Mouse (Mus musculus) stomach, embryonic 16.5 days (tissue): Measurements from ENCODE around the gene Olfr702. TPM values are rescaled to one million over a fixed set of nuclear protein-coding genes. Genes with fewer than 3 reads are reported as not detected.

Source experiments
- ATAC-seq: fragments of 200-750 bp; cut with Nextera tagmentation; 2 replicates; pipeline ENCODE4 v1.8.0; 2017; ENCODE audit warnings: moderate number of reproducible peaks, moderate TSS enrichment; ENCODE audit not compliant: insufficient read depth, low FRiP score
- H3K27ac ChIP-seq: fragments of 300-500 bp; sonication (generic); 2 replicates; pipeline ENCODE4 v1.5.1; 2014; ENCODE audit warnings: low read length
- H3K27me3 ChIP-seq: fragments of 300-500 bp; sonication (generic); 2 replicates; pipeline ENCODE4 v1.6.1; 2014; ENCODE audit warnings: low read length, control low read depth, mixed read lengths; ENCODE audit not compliant: control insufficient read depth, insufficient read depth
- H3K36me3 ChIP-seq: fragments of 300-500 bp; sonication (generic); 2 replicates; pipeline ENCODE4 v1.6.1; 2014; ENCODE audit warnings: low read length; ENCODE audit not compliant: control insufficient read depth, insufficient read depth
- H3K4me1 ChIP-seq: fragments of 300-500 bp; sonication (generic); 2 replicates; pipeline ENCODE4 v1.6.1; 2014; ENCODE audit warnings: low read length, control low read depth, mixed read lengths; ENCODE audit not compliant: control insufficient read depth, insufficient read depth
- H3K4me2 ChIP-seq: fragments of 300-500 bp; sonication (generic); 2 replicates; pipeline ENCODE4 v1.6.1; 2014; ENCODE audit warnings: low read depth, low read length, mixed read lengths
- H3K4me3 ChIP-seq: fragments of 300-500 bp; sonication (generic); replicated peaks from 2 replicates; pipeline ENCODE4 v1.5.1; 2014; ENCODE audit warnings: mild to moderate bottlenecking, low read length
- H3K9ac ChIP-seq: fragments of 300-500 bp; sonication (generic); 2 replicates; pipeline ENCODE4 v1.6.1; 2014; ENCODE audit warnings: low read length
- H3K9me3 ChIP-seq: fragments of 300-500 bp; sonication (generic); replicated peaks from 2 replicates; pipeline ENCODE4 v1.6.1; 2016; ENCODE audit warnings: low read length, control low read depth; ENCODE audit not compliant: control insufficient read depth
- polyA plus RNA-seq: library from polyadenylated mRNA; unstranded; fragments of >200 nt; fragmentation: Nextera tagmentation; extraction: Ambion mirVana; gene quantifications from 2 replicates; pipeline ENCODE4 v1.2.1, GENCODE M21; 2015

The Olfr702 gene
- polyA plus RNA-seq, 1 experiment from 2014 or later, result not detected

GRCm38 (mm10) chr7:106788330-106788729 lies 45.4 kb downstream of the Olfr702 start:
- no peak overlapping the region for H3K27ac ChIP-seq
- no peak for ATAC-seq

More at GRCm38 (mm10) chr7:106788330-106788729, 45.4 kb downstream of the Olfr702 start:
- Histone ChIP-seq H3K36me3 (no peaks in the 10 kb centered on the region), H3K4me2 (no peak overlapping the region), H3K27me3 (no peaks in the 10 kb centered on the region), H3K4me1 (no peaks in the 10 kb centered on the region), H3K4me3 (no peak overlapping the region), H3K9me3 (no peaks in the 10 kb centered on the region), H3K9ac (no peak overlapping the region)

Other genes starting within 250 kb of the Olfr702 start
- not detected in 2 replicates for gene Olfr693, start 153.3 kb downstream of the Olfr702 start, polyA plus RNA-seq
- not detected in 2 replicates for gene Olfr694, start 142.1 kb downstream of the Olfr702 start, polyA plus RNA-seq
- gene Olfr695, start 117.5 kb downstream of the Olfr702 start, polyA plus RNA-seq, result not detected in 2 replicates
- not detected in 2 replicates for gene Olfr697, start 91.5 kb downstream of the Olfr702 start, polyA plus RNA-seq
- not detected in 2 replicates for gene Olfr698, start 78.5 kb downstream of the Olfr702 start, polyA plus RNA-seq
- gene Olfr699, start 40.7 kb downstream of the Olfr702 start, polyA plus RNA-seq, result not detected in 2 replicates
- not detected in 2 replicates for gene Olfr700, start 25.1 kb downstream of the Olfr702 start, polyA plus RNA-seq
- not detected in 2 replicates for gene Olfr701, start 19.8 kb downstream of the Olfr702 start, polyA plus RNA-seq
- not detected in 2 replicates for gene Olfr703, start 9.5 kb upstream of the Olfr702 start, polyA plus RNA-seq
- not detected in 2 replicates for gene Olfr704, start 29.3 kb upstream of the Olfr702 start, polyA plus RNA-seq
- gene Olfr705, start 43.0 kb upstream of the Olfr702 start, polyA plus RNA-seq, result not detected in 2 replicates
- not detected in 2 replicates for gene Olfr706, start 54.3 kb upstream of the Olfr702 start, polyA plus RNA-seq
- gene Olfr707, start 67.3 kb upstream of the Olfr702 start, polyA plus RNA-seq, result not detected in 2 replicates
- not detected in 2 replicates for gene Olfr1532-ps1, start 74.1 kb upstream of the Olfr702 start, polyA plus RNA-seq
- gene Olfr709-ps1, start 98.3 kb upstream of the Olfr702 start, polyA plus RNA-seq, result not detected in 2 replicates
- gene Olfr710, start 114.4 kb upstream of the Olfr702 start, polyA plus RNA-seq, result not detected in 2 replicates
- gene Olfr6, start 130.0 kb upstream of the Olfr702 start, polyA plus RNA-seq, result not detected in 2 replicates
- not detected in 2 replicates for gene Olfr711, start 141.6 kb upstream of the Olfr702 start, polyA plus RNA-seq
- gene Olfr2, start 172.2 kb upstream of the Olfr702 start, polyA plus RNA-seq, result not detected in 2 replicates
- not detected in 2 replicates for gene Olfr713, start 197.3 kb upstream of the Olfr702 start, polyA plus RNA-seq
- gene Olfr714, start 237.1 kb upstream of the Olfr702 start, polyA plus RNA-seq, result not detected in 2 replicates